Mouse (Mus musculus) erythroblast, embryonic 14.5 days (primary cell): ENCODE data around the gene Grm7. TPM values are rescaled to one million over a fixed set of nuclear protein-coding genes. Genes with fewer than 3 reads are reported as not detected.

Source experiments
- H3K27me3 ChIP-seq: 2 replicates; pipeline ENCODE4 v1.6.1; 2012; ENCODE audit warnings: inconsistent platforms; ENCODE audit not compliant: control insufficient read depth
- H3K36me3 ChIP-seq: 2 replicates; pipeline ENCODE4 v1.6.1; 2012; ENCODE audit warnings: mild to moderate bottlenecking, inconsistent platforms; ENCODE audit not compliant: control insufficient read depth
- H3K4me1 ChIP-seq: 2 replicates; pipeline ENCODE4 v1.6.1; 2012; ENCODE audit warnings: inconsistent platforms; ENCODE audit not compliant: control insufficient read depth
- H3K4me3 ChIP-seq: replicated peaks from 2 replicates; pipeline ENCODE3; 2012; ENCODE audit warnings: moderate library complexity, mild to moderate bottlenecking, inconsistent platforms
- H3K9me3 ChIP-seq: 2 replicates; pipeline ENCODE4 v1.6.1; 2012; ENCODE audit warnings: low read length, inconsistent platforms, mixed read lengths; ENCODE audit not compliant: control insufficient read depth
- GATA1 ChIP-seq: IDR thresholded peaks from 2 replicates; pipeline ENCODE4 v1.6.1; 2012; ENCODE audit warnings: low read length, inconsistent platforms, mixed read lengths
- TAL1 ChIP-seq: IDR thresholded peaks from 3 replicates; pipeline ENCODE4 v1.6.1; 2012; ENCODE audit warnings: low read length, inconsistent platforms, mixed read lengths
- polyA plus RNA-seq: library from polyadenylated mRNA; stranded (reverse); fragments of >175 nt; gene quantifications from 2 replicates; pipeline ENCODE4 v1.2.3, GENCODE M21; 2012

Gene Grm7
- 0.01 TPM in 1 of 2 replicates, not detected in the other for polyA plus RNA-seq

- Histone ChIP-seq H3K4me1 (no peaks in the 10 kb centered on the region), H3K9me3 (no peaks in the 10 kb centered on the region), H3K36me3 (no peaks in the 10 kb centered on the region), H3K4me3 (no peak within 1 kb of the TSS), H3K27me3 (peaks cover 21% of the 10 kb centered on the region)
- TF ChIP-seq GATA1 (no peak), TAL1 (no peak)
Measured at GRCm38 (mm10) chr6:110645411-110646361, at the start of gene Grm7. Grm7 (plus strand) TSS chr6:110645581.

- Histone ChIP-seq H3K4me3 (no peak overlapping the region), H3K27me3 (peaks cover 21% of the 10 kb centered on the region), H3K9me3 (no peaks in the 10 kb centered on the region), H3K4me1 (no peaks in the 10 kb centered on the region), H3K36me3 (no peaks in the 10 kb centered on the region)
- no peak for TF ChIP-seq GATA1
Measured at GRCm38 (mm10) chr6:110645041-110645410, 355 bp upstream of the Grm7 start.

DNA sequence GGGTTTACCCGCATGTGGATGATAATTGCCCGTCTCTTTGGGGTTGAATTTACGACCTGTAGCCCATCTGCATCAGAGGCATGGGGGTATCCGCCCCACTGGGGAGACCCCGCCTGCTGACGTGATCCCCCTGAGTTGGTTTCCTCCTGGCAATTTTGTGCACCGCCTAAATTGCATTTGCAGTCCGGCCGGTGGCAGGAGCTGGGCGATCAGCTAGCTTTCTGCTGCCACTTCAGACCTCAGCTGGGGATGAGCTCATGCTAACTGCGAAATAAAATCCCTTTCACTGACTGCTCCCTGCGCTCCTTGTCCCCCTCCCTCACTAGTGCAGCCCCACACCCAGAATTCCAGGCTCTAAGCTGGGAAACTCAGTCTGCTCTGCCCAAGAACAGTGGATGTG is 1.5 kb downstream of the Grm7 start:
- H3K4me3 ChIP-seq = no peak overlapping the region
- TF ChIP-seq TAL1 (no peak), GATA1 (no peak)
- H3K36me3 ChIP-seq = no peaks in the 10 kb centered on the region
- no peaks in the 10 kb centered on the region for H3K9me3 ChIP-seq
- no peaks in the 10 kb centered on the region for H3K4me1 ChIP-seq
- peaks cover 21% of the 10 kb centered on the region for H3K27me3 ChIP-seq

DNA sequence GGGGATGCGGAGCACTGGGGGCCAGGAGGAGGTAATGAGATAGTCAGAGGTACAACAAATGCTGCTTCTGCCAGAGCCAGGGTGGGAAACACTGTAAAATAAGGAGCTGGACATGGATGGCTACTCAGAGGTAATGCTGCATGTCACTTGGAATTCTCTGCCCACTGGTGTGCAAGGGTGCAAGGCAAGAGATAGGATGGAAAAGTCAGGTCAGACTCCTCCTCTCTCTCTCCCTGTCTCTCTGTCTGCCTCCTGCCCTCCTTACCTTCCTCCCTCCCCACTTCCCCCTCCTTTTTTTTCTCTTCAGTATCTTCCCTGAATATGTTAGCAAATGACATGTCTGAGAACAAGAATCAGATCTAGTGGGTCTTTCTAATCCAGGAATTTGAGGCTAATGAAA is 3.8 kb downstream of the Grm7 start:
- peaks cover 21% of the 10 kb centered on the region for H3K27me3 ChIP-seq

DNA sequence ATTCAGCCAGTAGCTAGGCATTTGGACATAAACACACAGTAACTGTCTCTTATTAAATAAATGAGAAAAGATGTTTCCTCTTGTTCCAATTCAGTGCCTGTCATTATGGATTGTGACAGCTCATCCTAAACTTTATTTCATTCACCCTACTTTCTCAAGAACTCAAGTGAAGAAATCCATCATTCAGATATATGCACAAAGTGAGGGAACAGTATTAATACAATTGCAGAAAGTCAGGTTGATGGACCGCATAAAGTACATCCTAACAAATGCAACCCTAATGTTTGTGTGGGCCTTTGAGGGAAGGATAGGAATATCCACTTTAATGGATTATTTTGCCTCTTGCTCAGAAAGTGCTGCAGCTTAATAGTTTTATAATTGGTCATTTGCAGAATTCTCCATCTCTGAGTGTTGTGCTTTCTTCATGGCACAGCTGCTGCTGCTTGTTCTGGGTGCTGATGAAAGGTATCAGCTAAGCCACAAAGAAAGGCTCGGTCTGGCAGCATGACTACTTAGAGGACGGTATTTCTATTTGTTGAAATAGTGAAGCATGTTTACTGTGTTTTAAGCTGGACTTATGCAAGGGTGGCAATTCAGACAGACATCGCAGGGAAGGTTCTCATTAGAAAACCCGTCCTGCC is 8.1 kb downstream of the Grm7 start:
- TF ChIP-seq TAL1 (no peak), GATA1 (no peak)
- Histone ChIP-seq H3K4me1 (no peaks in the 10 kb centered on the region), H3K27me3 (no peaks in the 10 kb centered on the region), H3K4me3 (no peak overlapping the region), H3K36me3 (no peaks in the 10 kb centered on the region), H3K9me3 (no peaks in the 10 kb centered on the region; the same call in 1 of the 2 replicates)

More for the DNA sequence above, 3.8 kb downstream of the Grm7 start:
- Histone ChIP-seq H3K9me3 (no peaks in the 10 kb centered on the region), H3K4me3 (no peak overlapping the region), H3K36me3 (no peaks in the 10 kb centered on the region), H3K4me1 (no peaks in the 10 kb centered on the region)
- TF ChIP-seq TAL1 (no peak), GATA1 (no peak)

DNA sequence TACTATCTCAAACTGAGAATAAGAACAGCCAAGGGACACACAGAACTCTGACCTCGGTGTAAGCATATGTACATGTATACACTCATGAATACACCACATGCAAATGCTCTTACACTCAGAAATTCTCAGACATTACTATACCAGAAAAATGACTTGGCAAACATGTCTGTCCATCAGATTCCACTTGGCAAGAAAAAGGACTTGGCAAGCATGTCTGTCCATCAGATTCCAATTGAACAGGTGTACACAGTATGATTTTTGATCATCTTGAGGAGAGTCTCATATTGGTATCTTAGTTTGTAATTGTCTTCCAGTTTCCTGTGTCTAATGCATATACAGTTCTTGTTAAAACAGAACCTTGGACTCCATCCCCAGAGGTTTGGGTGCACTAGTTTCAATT is 19.1 kb downstream of the Grm7 start:
- 0 out of 2 replicates have a peak, but pooled peaks cover 2% of the 10 kb centered on the region for H3K9me3 ChIP-seq
- no peaks in the 10 kb centered on the region for H3K36me3 ChIP-seq
- TF ChIP-seq TAL1 = no peak
- TF ChIP-seq GATA1 = no peak
- H3K4me1 ChIP-seq = no peaks in the 10 kb centered on the region
- no peak overlapping the region for H3K4me3 ChIP-seq
- H3K27me3 ChIP-seq = no peaks in the 10 kb centered on the region

DNA sequence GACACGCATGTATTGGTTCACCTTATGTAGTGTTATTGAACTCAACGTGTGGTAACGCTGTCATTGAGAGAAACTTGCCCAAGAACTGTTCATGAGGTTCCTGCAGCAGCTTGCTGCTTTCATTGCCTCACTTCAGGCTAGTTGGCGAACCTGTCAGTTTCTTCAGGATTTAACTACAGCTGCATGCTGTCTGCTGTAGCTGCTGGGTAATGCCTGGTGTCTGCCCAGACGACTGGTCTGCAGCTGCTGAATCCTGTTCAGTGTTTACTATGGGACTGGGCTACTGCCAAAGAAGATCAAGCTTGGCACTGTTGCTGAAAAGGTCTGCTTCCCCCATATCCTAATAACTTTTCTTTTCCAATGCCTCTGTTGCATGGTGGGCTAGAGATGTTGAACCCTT is 23.1 kb downstream of the Grm7 start:
- TF ChIP-seq GATA1 (no peak), TAL1 (no peak)
- Histone ChIP-seq H3K27me3 (no peaks in the 10 kb centered on the region), H3K4me3 (no peak overlapping the region), H3K4me1 (no peaks in the 10 kb centered on the region), H3K9me3 (0 out of 2 replicates have a peak, but pooled peaks cover 2% of the 10 kb centered on the region), H3K36me3 (no peaks in the 10 kb centered on the region)

DNA sequence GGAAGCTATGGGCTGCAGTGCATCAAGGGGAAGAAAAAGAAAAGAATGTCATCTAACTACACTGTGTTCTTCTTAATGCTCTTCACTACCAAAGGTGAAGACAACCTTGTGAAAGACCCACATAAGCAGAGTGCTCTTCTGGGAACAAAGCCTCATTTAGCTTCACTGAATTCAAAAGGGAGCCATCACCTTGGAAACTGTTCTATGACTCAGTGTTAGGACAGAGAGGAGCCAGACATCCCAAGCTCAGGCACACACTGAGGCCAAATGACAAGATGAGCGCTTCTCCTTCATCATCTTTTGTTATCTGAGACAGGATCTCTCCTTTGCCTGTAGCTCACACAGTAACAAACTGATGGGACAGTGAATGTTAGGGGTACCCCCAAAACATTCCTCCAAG is 45.6 kb downstream of the Grm7 start:
- TF ChIP-seq GATA1 = no peak
- TF ChIP-seq TAL1 = no peak
- Histone ChIP-seq H3K4me3 (no peak overlapping the region), H3K4me1 (no peaks in the 10 kb centered on the region), H3K9me3 (no peaks in the 10 kb centered on the region), H3K36me3 (no peaks in the 10 kb centered on the region), H3K27me3 (no peaks in the 10 kb centered on the region)

DNA sequence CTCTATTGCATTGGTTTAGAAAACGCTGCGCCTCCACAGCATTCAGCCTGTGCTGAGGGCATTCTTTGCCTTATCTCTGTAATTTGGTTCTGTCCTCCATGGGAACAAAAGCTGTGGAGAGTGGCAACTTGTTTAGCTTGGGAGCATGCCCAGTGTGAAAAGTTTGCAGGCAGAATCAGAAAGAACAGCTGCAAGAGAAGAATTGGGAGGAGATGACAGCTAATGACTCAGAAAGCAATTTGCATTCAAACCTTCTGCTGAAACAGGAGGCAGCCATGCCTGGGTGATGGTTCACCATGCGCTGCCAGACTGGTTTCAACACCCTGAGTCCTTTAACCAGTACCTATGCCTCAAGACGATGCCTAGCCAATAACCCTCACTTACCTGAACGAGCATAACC is 64.4 kb downstream of the Grm7 start:
- H3K36me3 ChIP-seq = no peaks in the 10 kb centered on the region
- H3K4me3 ChIP-seq = no peak overlapping the region
- no peaks in the 10 kb centered on the region for H3K4me1 ChIP-seq
- H3K9me3 ChIP-seq = no peaks in the 10 kb centered on the region
- H3K27me3 ChIP-seq = no peaks in the 10 kb centered on the region
- TF ChIP-seq GATA1 = no peak
- no peak for TF ChIP-seq TAL1
